Mouse (Mus musculus): Measurements from ENCODE around the gene Dpy19l1. TPM values are rescaled to one million over a fixed set of nuclear protein-coding genes. Genes with fewer than 3 reads are reported as not detected.
A peak's percentile ranks its signal among the peaks of the same experiment; 100 is the strongest.

Gene Dpy19l1
- 5.9 and 8.4 TPM in 2 replicates for polyA plus RNA-seq (2012; rRNA removed)

GRCm38 (mm10) chr9:24503067-24503857 is at the start of gene Dpy19l1:
TSS of gene Dpy19l1 (minus strand) at chr9:24503140.
- WGBS = under 1% methylated on average over 93 of the region's 99 CpGs
- peak; percentile 53; the same call in 1 of the 2 replicates for TF ChIP-seq POLR2A (IDR thresholded peaks at IDR 0.05; ENCODE audit: borderline replicate concordance, extremely low read depth, low read depth, low read length)
- no peak for TF ChIP-seq CTCF (IDR thresholded peaks at IDR 0.05; ENCODE audit: insufficient read depth, low read length)
- Histone ChIP-seq H3K4me1 (ENCODE audit: control insufficient read depth, insufficient read depth, low read length) (peaks cover 2% of the 10 kb centered on the region), H3K4me3 (replicated peaks; ENCODE audit: extremely low read depth, low read depth, low read length) (peak within 1 kb of the TSS; percentile 76)
- peak; percentile 90 for DNase-seq

DNA sequence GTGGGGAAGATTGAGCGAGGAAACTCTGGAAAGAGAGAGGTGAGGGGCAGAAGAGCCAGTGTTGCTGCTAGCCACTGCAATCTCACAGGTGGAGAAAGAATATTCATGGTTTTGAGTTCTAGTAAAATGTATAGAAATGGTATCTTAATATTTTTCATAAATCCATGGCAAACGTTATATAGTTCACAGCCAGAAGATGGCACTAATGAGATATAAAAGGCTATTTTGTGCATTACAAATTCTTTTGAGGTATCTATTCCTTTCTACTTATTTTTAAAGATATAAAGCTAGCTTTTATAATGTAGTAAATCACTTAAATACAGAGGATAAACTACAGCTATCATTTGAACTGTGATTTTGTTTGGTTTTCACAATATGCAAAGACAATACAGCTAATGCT is 35.2 kb upstream of the Dpy19l1 start:
- TF ChIP-seq POLR2A (IDR thresholded peaks at IDR 0.05; ENCODE audit: borderline replicate concordance, extremely low read depth, low read depth, low read length) (no peak), CTCF (IDR thresholded peaks at IDR 0.05; ENCODE audit: insufficient read depth, low read length) (no peak)
- Histone ChIP-seq H3K4me3 (replicated peaks; ENCODE audit: extremely low read depth, low read depth, low read length) (no peak overlapping the region), H3K4me1 (ENCODE audit: control insufficient read depth, insufficient read depth, low read length) (no peaks in the 10 kb centered on the region)
- 32% methylated on average over 2 of the region's 2 CpGs for whole genome bisulfite sequencing
- DNase-seq = no peak

DNA sequence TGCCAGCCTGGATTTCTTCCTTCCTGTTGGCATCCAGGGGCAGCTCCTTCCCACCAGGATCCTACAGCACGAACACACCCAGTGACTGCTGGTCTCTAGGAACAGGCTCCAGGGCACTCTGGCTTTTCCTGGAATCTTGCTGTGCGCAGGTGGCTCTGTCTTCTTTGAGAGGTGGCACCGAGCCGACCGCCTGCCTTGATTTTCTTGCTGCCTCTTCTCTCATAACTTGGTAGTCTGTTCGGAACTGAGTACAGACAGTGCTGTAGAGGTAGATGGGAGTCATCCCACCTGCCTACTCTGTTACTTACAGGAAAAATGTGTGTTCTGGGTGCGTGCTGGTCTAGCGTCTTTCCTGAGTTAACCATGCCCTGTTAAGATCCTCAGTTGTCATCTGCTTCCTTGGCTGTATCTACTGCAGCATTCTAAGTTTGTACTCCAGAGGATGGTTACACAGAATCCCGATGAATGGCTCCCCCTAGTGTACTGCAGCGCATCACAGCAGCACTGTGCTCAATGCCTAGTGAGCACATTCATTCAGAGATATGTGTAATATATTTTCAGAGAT is 13.7 kb upstream of the Dpy19l1 start:
- TF ChIP-seq POLR2A (IDR thresholded peaks at IDR 0.05; ENCODE audit: borderline replicate concordance, extremely low read depth, low read depth, low read length) (no peak), CTCF (IDR thresholded peaks at IDR 0.05; ENCODE audit: insufficient read depth, low read length) (peak; percentile 87)
- peak; percentile 33 for DNase-seq
- no peaks in the 10 kb centered on the region for H3K4me1 ChIP-seq (ENCODE audit: control insufficient read depth, insufficient read depth, low read length)
- WGBS = 52% methylated on average over 10 of the region's 10 CpGs
- no peak overlapping the region for H3K4me3 ChIP-seq (replicated peaks; ENCODE audit: extremely low read depth, low read depth, low read length)

GRCm38 (mm10) chr9:24514078-24514469 is 11.1 kb upstream of the Dpy19l1 start:
- WGBS = 66% methylated on average over 5 of the region's 5 CpGs
- TF ChIP-seq POLR2A (IDR thresholded peaks at IDR 0.05; ENCODE audit: borderline replicate concordance, extremely low read depth, low read depth, low read length) (no peak), CTCF (IDR thresholded peaks at IDR 0.05; ENCODE audit: insufficient read depth, low read length) (no peak)
- no peaks in the 10 kb centered on the region for H3K4me1 ChIP-seq (ENCODE audit: control insufficient read depth, insufficient read depth, low read length)
- DNase-seq = no peak
- no peak overlapping the region for H3K4me3 ChIP-seq (replicated peaks; ENCODE audit: extremely low read depth, low read depth, low read length)

- TF ChIP-seq POLR2A (IDR thresholded peaks at IDR 0.05; ENCODE audit: borderline replicate concordance, extremely low read depth, low read depth, low read length) = no peak
- no peak for TF ChIP-seq CTCF (IDR thresholded peaks at IDR 0.05; ENCODE audit: insufficient read depth, low read length)
- DNase-seq = no peak
- 66% methylated on average over 9 of the region's 9 CpGs for WGBS
- no peak overlapping the region for H3K4me3 ChIP-seq (replicated peaks; ENCODE audit: extremely low read depth, low read depth, low read length)
- no peaks in the 10 kb centered on the region for H3K4me1 ChIP-seq (ENCODE audit: control insufficient read depth, insufficient read depth, low read length)
Observed at GRCm38 (mm10) chr9:24513290-24514077, 10.5 kb upstream of the Dpy19l1 start.

DNA sequence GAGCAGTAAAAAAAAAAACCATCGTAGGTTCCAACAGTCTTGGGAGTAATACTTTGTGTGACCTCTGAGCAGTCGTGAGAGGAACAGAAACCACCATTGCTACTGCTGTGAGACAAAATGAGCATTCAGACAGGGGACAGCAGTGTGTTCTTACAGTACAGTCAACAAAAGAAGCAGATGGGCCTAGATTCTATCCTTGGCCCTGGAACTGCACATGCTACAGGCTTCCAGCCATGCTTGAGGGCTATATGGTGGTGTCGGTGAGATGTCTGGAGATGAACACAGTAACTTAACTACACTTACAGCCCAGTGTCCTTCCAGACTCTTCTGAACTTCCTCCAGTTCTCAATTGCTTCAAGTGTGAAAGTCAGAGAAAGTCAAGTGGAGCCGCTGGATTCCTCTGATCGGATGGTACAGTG is 9.2 kb upstream of the Dpy19l1 start:
- WGBS = 82% methylated on average over 5 of the region's 5 CpGs
- TF ChIP-seq CTCF (IDR thresholded peaks at IDR 0.05; ENCODE audit: insufficient read depth, low read length) = no peak
- TF ChIP-seq POLR2A (IDR thresholded peaks at IDR 0.05; ENCODE audit: borderline replicate concordance, extremely low read depth, low read depth, low read length) = no peak
- DNase-seq = no peak
- no peak overlapping the region for H3K4me3 ChIP-seq (replicated peaks; ENCODE audit: extremely low read depth, low read depth, low read length)
- H3K4me1 ChIP-seq (ENCODE audit: control insufficient read depth, insufficient read depth, low read length) = no peaks in the 10 kb centered on the region

DNA sequence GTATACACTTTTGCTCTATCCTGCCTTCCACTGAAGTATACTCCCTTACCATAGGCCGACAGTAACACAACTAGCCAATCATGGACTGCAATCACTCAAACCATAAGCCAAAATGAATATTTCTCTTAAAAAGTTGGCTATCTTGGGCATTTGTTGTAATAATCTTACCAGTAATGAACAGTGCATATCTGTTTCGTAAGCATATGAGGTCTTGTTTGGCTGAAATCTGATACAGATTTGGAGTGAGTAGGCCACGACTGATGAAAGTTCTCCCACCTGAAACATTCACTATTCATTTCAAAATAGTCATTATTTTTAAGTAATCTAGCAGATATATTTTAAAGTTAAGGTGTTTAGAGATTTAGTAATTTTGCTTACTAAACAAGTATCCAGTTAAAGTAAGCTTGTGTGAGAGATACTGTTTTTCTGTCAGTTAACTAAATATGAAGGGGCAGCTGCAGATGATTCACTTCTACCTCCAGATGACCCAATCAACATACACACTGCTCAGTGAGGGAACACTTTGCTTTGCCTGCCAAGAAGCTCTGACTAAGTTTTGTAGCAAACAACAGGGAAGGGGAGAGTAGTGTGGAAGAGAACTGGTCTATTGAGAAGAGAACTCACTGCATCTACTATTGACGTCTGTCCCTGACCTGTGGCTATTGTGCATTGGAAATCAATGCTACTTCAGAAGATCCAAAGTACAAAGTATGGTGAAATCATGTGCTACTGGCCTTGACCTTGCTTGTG is 8.6 kb upstream of the Dpy19l1 start:
- DNase-seq = no peak
- Histone ChIP-seq H3K4me3 (replicated peaks; ENCODE audit: extremely low read depth, low read depth, low read length) (no peak overlapping the region), H3K4me1 (ENCODE audit: control insufficient read depth, insufficient read depth, low read length) (no peaks in the 10 kb centered on the region)
- 79% methylated on average over 4 of the region's 4 CpGs for WGBS
- TF ChIP-seq POLR2A (IDR thresholded peaks at IDR 0.05; ENCODE audit: borderline replicate concordance, extremely low read depth, low read depth, low read length) = no peak
- no peak for TF ChIP-seq CTCF (IDR thresholded peaks at IDR 0.05; ENCODE audit: insufficient read depth, low read length)

DNA sequence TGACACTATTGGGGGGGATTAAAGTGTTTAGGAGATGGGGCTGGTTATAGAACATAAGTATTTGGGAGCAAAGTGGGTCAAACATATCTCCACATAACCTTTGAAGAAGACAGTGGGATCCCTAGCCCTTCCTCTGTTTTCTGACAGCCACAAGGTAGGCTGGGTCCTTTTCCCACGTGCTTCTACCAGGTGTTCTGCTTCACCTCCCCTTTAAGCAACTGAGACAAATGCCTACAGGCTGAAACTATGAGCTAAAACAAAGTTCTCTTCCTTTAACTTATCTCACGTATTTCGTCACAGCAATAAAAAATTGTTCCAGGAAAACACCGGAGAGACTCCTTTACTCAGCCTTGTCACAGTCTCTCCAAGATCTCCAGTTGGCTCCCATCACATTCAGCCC is 5.9 kb upstream of the Dpy19l1 start:
- 74% methylated on average over 4 of the region's 4 CpGs for WGBS
- no peak for DNase-seq
- H3K4me1 ChIP-seq (ENCODE audit: control insufficient read depth, insufficient read depth, low read length) = no peaks in the 10 kb centered on the region
- H3K4me3 ChIP-seq (replicated peaks; ENCODE audit: extremely low read depth, low read depth, low read length) = no peak overlapping the region
- TF ChIP-seq CTCF (IDR thresholded peaks at IDR 0.05; ENCODE audit: insufficient read depth, low read length) (no peak), POLR2A (IDR thresholded peaks at IDR 0.05; ENCODE audit: borderline replicate concordance, extremely low read depth, low read depth, low read length) (no peak)

DNA sequence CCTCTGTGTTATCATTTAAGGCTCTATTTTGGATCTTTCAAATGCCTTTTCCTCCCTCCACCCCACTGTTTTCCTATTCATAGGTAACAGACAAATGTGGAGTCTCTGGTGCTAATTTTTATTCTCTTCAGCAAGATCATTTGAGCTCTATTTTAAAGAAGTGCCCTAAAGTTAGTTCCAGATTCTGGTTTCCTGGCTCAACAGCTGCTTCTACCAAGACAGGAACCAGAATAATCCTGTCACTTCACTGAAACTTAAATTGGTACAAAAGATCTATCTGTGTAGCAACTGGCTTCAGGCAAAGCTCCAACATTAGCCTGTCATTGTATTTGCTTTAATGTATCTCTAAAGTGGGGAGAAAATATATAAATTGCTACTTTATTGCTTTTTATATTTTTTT is 3.6 kb upstream of the Dpy19l1 start:
- no peak for DNase-seq
- TF ChIP-seq CTCF (IDR thresholded peaks at IDR 0.05; ENCODE audit: insufficient read depth, low read length) (no peak), POLR2A (IDR thresholded peaks at IDR 0.05; ENCODE audit: borderline replicate concordance, extremely low read depth, low read depth, low read length) (no peak)
- Histone ChIP-seq H3K4me3 (replicated peaks; ENCODE audit: extremely low read depth, low read depth, low read length) (no peak overlapping the region), H3K4me1 (ENCODE audit: control insufficient read depth, insufficient read depth, low read length) (peaks cover 2% of the 10 kb centered on the region)
